Mouse (Mus musculus): ENCODE data around the gene Spout1. TPM values are rescaled to one million over a fixed set of nuclear protein-coding genes. Genes with fewer than 3 reads are reported as not detected.
A peak's percentile ranks its signal among the peaks of the same experiment; 100 is the strongest.
"Not testable (repeated sequence)": the region's sequence is repeated elsewhere in the genome, so short reads cannot be mapped to it uniquely, and the experiment has no call there.

Gene Spout1
- polyA plus RNA-seq, 1 experiment from 2014 or later, result 28.0 TPM

- no peak for ATAC-seq (ENCODE audit: insufficient number of reproducible peaks, insufficient read depth, low FRiP score, low read depth)
- 85% methylated on average over 10 of the region's 10 CpGs for WGBS
- no peak overlapping the region for H3K4me3 ChIP-seq (ENCODE audit: control insufficient read depth in 1 of 2, insufficient read depth in 1 of 2, low read depth in 1 of 2, low read length in 2 of 2)
- no peak overlapping the region for H3K27ac ChIP-seq (replicated peaks in 1 of 2; ENCODE audit: control insufficient read depth in 1 of 2, insufficient read depth in 1 of 2, low read depth in 2 of 2, low read length in 2 of 2)
- H3K4me1 ChIP-seq (ENCODE audit: control insufficient read depth in 2 of 2, insufficient read depth in 2 of 2, low read length in 2 of 2), result peaks cover 7 to 23% of the 10 kb centered on the region in 2 experiments
- no peak overlapping the region for H3K9ac ChIP-seq (ENCODE audit: low read length)
- no peaks in the 10 kb centered on the region for H3K9me3 ChIP-seq (ENCODE audit: control insufficient read depth, low read length)
- H3K4me2 ChIP-seq (ENCODE audit: low read length), result no peak overlapping the region
- H3K27me3 ChIP-seq (ENCODE audit: control insufficient read depth, insufficient read depth, low read length), result no peaks in the 10 kb centered on the region
- H3K36me3 ChIP-seq (ENCODE audit: control insufficient read depth, insufficient read depth, low read length), result peaks cover 50% of the 10 kb centered on the region
Observed at GRCm38 (mm10) chr2:30136458-30136857, 41.8 kb downstream of the Spout1 start.

GRCm38 (mm10) chr2:30134928-30135620, 43.2 kb downstream of the Spout1 start:
- WGBS, result 60% methylated on average over 10 of the region's 10 CpGs
- H3K9me3 ChIP-seq (ENCODE audit: control insufficient read depth, low read length), result no peaks in the 10 kb centered on the region
- peaks cover 7 to 23% of the 10 kb centered on the region in 2 experiments for H3K4me1 ChIP-seq (ENCODE audit: control insufficient read depth in 2 of 2, insufficient read depth in 2 of 2, low read length in 2 of 2)
- peak overlapping the region; percentile 87 for H3K9ac ChIP-seq (ENCODE audit: low read length)
- H3K27ac ChIP-seq (replicated peaks in 1 of 2; ENCODE audit: control insufficient read depth in 1 of 2, insufficient read depth in 1 of 2, low read depth in 2 of 2, low read length in 2 of 2), result peak overlapping the region; percentile 19 to 83; a peak in 3 of 4 replicates
- no peaks in the 10 kb centered on the region for H3K27me3 ChIP-seq (ENCODE audit: control insufficient read depth, insufficient read depth, low read length)
- H3K4me3 ChIP-seq (ENCODE audit: control insufficient read depth in 1 of 2, insufficient read depth in 1 of 2, low read depth in 1 of 2, low read length in 2 of 2), result peak overlapping the region; percentile 82 to 93
- no peak for ATAC-seq (ENCODE audit: insufficient number of reproducible peaks, insufficient read depth, low FRiP score, low read depth)
- H3K4me2 ChIP-seq (ENCODE audit: low read length), result peak overlapping the region; percentile 91
- peaks cover 37% of the 10 kb centered on the region for H3K36me3 ChIP-seq (ENCODE audit: control insufficient read depth, insufficient read depth, low read length)

- H3K9me3 ChIP-seq (ENCODE audit: control insufficient read depth, low read length), result no peaks in the 10 kb centered on the region
Observed at GRCm38 (mm10) chr2:30134378-30134711, 43.9 kb downstream of the Spout1 start.

GRCm38 (mm10) chr2:30133613-30134377, 44.5 kb downstream of the Spout1 start, which contains the start of gene Tbc1d13:
Gene Tbc1d13, plus strand, starts transcription at chr2:30133746.
- H3K4me2 ChIP-seq (ENCODE audit: low read length), result peak within 1 kb of the TSS; percentile 91
- peak within 1 kb of the TSS; percentile 87 for H3K9ac ChIP-seq (ENCODE audit: low read length)
- H3K27ac ChIP-seq (replicated peaks in 1 of 2; ENCODE audit: control insufficient read depth in 1 of 2, insufficient read depth in 1 of 2, low read depth in 2 of 2, low read length in 2 of 2), result peak within 1 kb of the TSS; percentile 83 to 85
- WGBS, result under 1% methylated on average over 46 of the region's 46 CpGs
- peaks cover 7 to 23% of the 10 kb centered on the region in 2 experiments for H3K4me1 ChIP-seq (ENCODE audit: control insufficient read depth in 2 of 2, insufficient read depth in 2 of 2, low read length in 2 of 2)
- ATAC-seq (ENCODE audit: insufficient number of reproducible peaks, insufficient read depth, low FRiP score, low read depth), result peak; percentile 95
- peaks cover 31% of the 10 kb centered on the region for H3K36me3 ChIP-seq (ENCODE audit: control insufficient read depth, insufficient read depth, low read length)
- peak within 1 kb of the TSS; percentile 82 to 93 for H3K4me3 ChIP-seq (ENCODE audit: control insufficient read depth in 1 of 2, insufficient read depth in 1 of 2, low read depth in 1 of 2, low read length in 2 of 2)
- no peaks in the 10 kb centered on the region for H3K27me3 ChIP-seq (ENCODE audit: control insufficient read depth, insufficient read depth, low read length)
- no peaks in the 10 kb centered on the region for H3K9me3 ChIP-seq (ENCODE audit: control insufficient read depth, low read length)

More at GRCm38 (mm10) chr2:30134378-30134711, 43.9 kb downstream of the Spout1 start:
- Histone ChIP-seq H3K36me3 (ENCODE audit: control insufficient read depth, insufficient read depth, low read length) (peaks cover 31% of the 10 kb centered on the region), H3K4me3 (ENCODE audit: control insufficient read depth in 1 of 2, insufficient read depth in 1 of 2, low read depth in 1 of 2, low read length in 2 of 2) (peak overlapping the region; percentile 82 to 93), H3K27me3 (ENCODE audit: control insufficient read depth, insufficient read depth, low read length) (no peaks in the 10 kb centered on the region), H3K4me1 (ENCODE audit: control insufficient read depth in 2 of 2, insufficient read depth in 2 of 2, low read length in 2 of 2) (peaks cover 7 to 23% of the 10 kb centered on the region in 2 experiments), H3K27ac (replicated peaks in 1 of 2; ENCODE audit: control insufficient read depth in 1 of 2, insufficient read depth in 1 of 2, low read depth in 2 of 2, low read length in 2 of 2) (peak overlapping the region; percentile 6 to 83; a peak in 3 of 4 replicates), H3K4me2 (ENCODE audit: low read length) (peak overlapping the region; percentile 91), H3K9ac (ENCODE audit: low read length) (peak overlapping the region; percentile 87)
- no peak for ATAC-seq (ENCODE audit: insufficient number of reproducible peaks, insufficient read depth, low FRiP score, low read depth)
- 31% methylated on average over 6 of the region's 6 CpGs for whole genome bisulfite sequencing

- no peak for ATAC-seq (ENCODE audit: insufficient number of reproducible peaks, insufficient read depth, low FRiP score, low read depth)
- peak overlapping the region; percentile 83 to 85 for H3K27ac ChIP-seq (replicated peaks in 1 of 2; ENCODE audit: control insufficient read depth in 1 of 2, insufficient read depth in 1 of 2, low read depth in 2 of 2, low read length in 2 of 2)
- peak overlapping the region; percentile 87 for H3K9ac ChIP-seq (ENCODE audit: low read length)
- peak overlapping the region; percentile 82 to 93 for H3K4me3 ChIP-seq (ENCODE audit: control insufficient read depth in 1 of 2, insufficient read depth in 1 of 2, low read depth in 1 of 2, low read length in 2 of 2)
- no peaks in the 10 kb centered on the region for H3K9me3 ChIP-seq (ENCODE audit: control insufficient read depth, low read length)
- peak overlapping the region; percentile 91 for H3K4me2 ChIP-seq (ENCODE audit: low read length)
- peaks cover 7 to 23% of the 10 kb centered on the region in 2 experiments for H3K4me1 ChIP-seq (ENCODE audit: control insufficient read depth in 2 of 2, insufficient read depth in 2 of 2, low read length in 2 of 2)
- WGBS, result 18% methylated on average over 16 of the region's 16 CpGs
- H3K36me3 ChIP-seq (ENCODE audit: control insufficient read depth, insufficient read depth, low read length), result peaks cover 30% of the 10 kb centered on the region
- no peaks in the 10 kb centered on the region for H3K27me3 ChIP-seq (ENCODE audit: control insufficient read depth, insufficient read depth, low read length)
Observed at GRCm38 (mm10) chr2:30132801-30133612, 45.3 kb downstream of the Spout1 start.

GRCm38 (mm10) chr2:30131240-30131639, 47.0 kb downstream of the Spout1 start:
- not testable (repeated sequence) for H3K4me3 ChIP-seq (ENCODE audit: control insufficient read depth in 1 of 2, insufficient read depth in 1 of 2, low read depth in 1 of 2, low read length in 2 of 2); H3K9ac ChIP-seq (ENCODE audit: low read length); ATAC-seq (ENCODE audit: insufficient number of reproducible peaks, insufficient read depth, low FRiP score, low read depth); H3K9me3 ChIP-seq (ENCODE audit: control insufficient read depth, low read length); H3K27ac ChIP-seq (replicated peaks in 1 of 2; ENCODE audit: control insufficient read depth in 1 of 2, insufficient read depth in 1 of 2, low read depth in 2 of 2, low read length in 2 of 2); H3K4me2 ChIP-seq (ENCODE audit: low read length); H3K27me3 ChIP-seq (ENCODE audit: control insufficient read depth, insufficient read depth, low read length)
- WGBS, result 62% methylated on average over 5 of the region's 5 CpGs
- Histone ChIP-seq H3K36me3 (ENCODE audit: control insufficient read depth, insufficient read depth, low read length) (peaks cover 13% of the 10 kb centered on the region), H3K4me1 (ENCODE audit: control insufficient read depth in 2 of 2, insufficient read depth in 2 of 2, low read length in 2 of 2) (peaks cover 7 to 23% of the 10 kb centered on the region in 2 experiments)

- ATAC-seq (ENCODE audit: insufficient number of reproducible peaks, insufficient read depth, low FRiP score, low read depth), result no peak
Observed at GRCm38 (mm10) chr2:30130156-30130555, 48.1 kb downstream of the Spout1 start.

More at GRCm38 (mm10) chr2:30130156-30130555, 48.1 kb downstream of the Spout1 start:
- Histone ChIP-seq H3K4me2 (ENCODE audit: low read length) (no peak overlapping the region), H3K9me3 (ENCODE audit: control insufficient read depth, low read length) (no peaks in the 10 kb centered on the region), H3K27me3 (ENCODE audit: control insufficient read depth, insufficient read depth, low read length) (no peaks in the 10 kb centered on the region), H3K36me3 (ENCODE audit: control insufficient read depth, insufficient read depth, low read length) (peaks cover 2% of the 10 kb centered on the region; the same call in 1 of the 2 replicates), H3K27ac (replicated peaks in 1 of 2; ENCODE audit: control insufficient read depth in 1 of 2, insufficient read depth in 1 of 2, low read depth in 2 of 2, low read length in 2 of 2) (no peak overlapping the region), H3K4me1 (ENCODE audit: control insufficient read depth in 2 of 2, insufficient read depth in 2 of 2, low read length in 2 of 2) (peaks cover 6 to 19% of the 10 kb centered on the region in 2 experiments), H3K4me3 (ENCODE audit: control insufficient read depth in 1 of 2, insufficient read depth in 1 of 2, low read depth in 1 of 2, low read length in 2 of 2) (no peak overlapping the region), H3K9ac (ENCODE audit: low read length) (no peak overlapping the region)
- WGBS, result 86% methylated on average over 4 of the region's 4 CpGs

Data from heart, embryonic 14.5 days (tissue).